Mouse (Mus musculus) midbrain, postnatal 0 days (tissue): ENCODE results near the gene Gh. TPM values are rescaled to one million over a fixed set of nuclear protein-coding genes. Genes with fewer than 3 reads are reported as not detected.
A peak's percentile ranks its signal among the peaks of the same experiment; 100 is the strongest.
"Not testable (repeated sequence)": the region's sequence is repeated elsewhere in the genome, so short reads cannot be mapped to it uniquely, and the experiment has no call there.

Experiments used
- ATAC-seq: fragments of 200-750 bp; cut with Nextera tagmentation; 2 replicates; pipeline ENCODE4 v1.8.0; 2017; ENCODE audit warnings: moderate number of reproducible peaks, mild to moderate bottlenecking, moderate TSS enrichment, moderate library complexity; ENCODE audit not compliant: low FRiP score
- DNase-seq: peaks from one replicate; pipeline ENCODE4 v3.0.0-alpha.2; 2015; ENCODE audit warnings: low spot score
- H3K27ac ChIP-seq: fragments of 300-500 bp; sonication (generic); 2 replicates; pipeline ENCODE4 v1.5.1; 2014; ENCODE audit warnings: low read depth, mild to moderate bottlenecking, low read length, mixed read lengths
- H3K27me3 ChIP-seq: fragments of 300-500 bp; sonication (generic); 2 replicates; pipeline ENCODE4 v1.6.1; 2014; ENCODE audit warnings: low read length, control low read depth, mixed read lengths; ENCODE audit not compliant: insufficient read depth
- H3K36me3 ChIP-seq: fragments of 300-500 bp; sonication (generic); 2 replicates; pipeline ENCODE4 v1.6.1; 2014; ENCODE audit warnings: low read length, control low read depth, mixed read lengths; ENCODE audit not compliant: insufficient read depth
- H3K4me1 ChIP-seq: fragments of 300-500 bp; sonication (generic); 2 replicates; pipeline ENCODE4 v1.6.1; 2014; ENCODE audit warnings: mild to moderate bottlenecking, control low read depth, antibody characterized with exemption, low read length, mixed read lengths; ENCODE audit not compliant: insufficient read depth
- H3K4me2 ChIP-seq: fragments of 300-500 bp; sonication (generic); 2 replicates; pipeline ENCODE4 v1.6.1; 2014; ENCODE audit warnings: low read depth, mild to moderate bottlenecking, low read length, mixed read lengths; ENCODE audit not compliant: poor library complexity, severe bottlenecking
- H3K4me3 ChIP-seq: fragments of 300-500 bp; sonication (generic); 2 replicates; pipeline ENCODE4 v1.5.1; 2014; ENCODE audit warnings: low read depth, mild to moderate bottlenecking, low read length, moderate library complexity
- H3K9ac ChIP-seq: fragments of 300-500 bp; sonication (generic); replicated peaks from 2 replicates; pipeline ENCODE4 v1.6.1; 2014; ENCODE audit warnings: mild to moderate bottlenecking, low read length, moderate library complexity, mixed read lengths; ENCODE audit not compliant: poor library complexity, severe bottlenecking
- H3K9me3 ChIP-seq: fragments of 300-500 bp; sonication (generic); 2 replicates; pipeline ENCODE4 v1.6.1; 2016; ENCODE audit warnings: low read length, control low read depth
- CTCF ChIP-seq: IDR thresholded peaks from 2 replicates; pipeline ENCODE4 v1.5.1; 2016; ENCODE audit warnings: antibody characterized with exemption, mild to moderate bottlenecking
- WGBS: fragments of 180-500 bp; shearing (Covaris S2); extraction: QIAGEN DNeasy Blood & Tissue Kit; methylation state at CpG from one replicate; pipeline ENCODE4 v1.1.7; 2014; 5-methylcytosine and 5-hydroxymethylcytosine counted together
- polyA plus RNA-seq: library from polyadenylated mRNA; unstranded; fragments of >200 nt; fragmentation: Nextera tagmentation; extraction: Ambion mirVana; gene quantifications from 2 replicates; pipeline ENCODE4 v1.2.1, GENCODE M21; 2015
- total RNA-seq: library from RNA; depleted of rRNA; stranded (reverse); fragments of >200 nt; gene quantifications from 2 replicates; pipeline ENCODE4 v1.2.3, GENCODE M21; 2014; rRNA removed

The Gh gene
- total RNA-seq (1.3 TPM in 1 of 2 replicates, not detected in the other), polyA plus RNA-seq (not detected in 2 replicates)

DNA sequence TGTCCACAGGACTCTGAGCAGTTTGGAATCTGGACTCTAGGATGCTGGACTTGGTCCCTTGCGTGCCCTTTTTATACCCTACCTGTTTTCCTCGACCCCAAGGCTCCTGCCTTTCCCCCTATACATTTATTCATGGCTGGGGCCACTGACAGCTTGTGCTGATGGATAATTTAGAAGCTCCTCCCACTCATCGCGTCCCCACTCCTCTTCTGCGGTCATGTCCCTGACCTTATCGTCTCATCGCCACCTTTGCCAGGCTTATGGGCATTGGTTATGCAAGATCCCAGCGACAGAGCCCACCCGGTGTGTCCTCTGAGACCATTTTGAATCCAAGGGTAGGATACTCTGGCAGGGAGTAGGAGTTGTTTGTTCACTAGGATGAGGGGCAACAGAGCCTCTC lies at the start of gene Gh:
TSS of gene Gh (minus strand) at position 101 of the 400 bp plus-strand sequence.
- H3K27ac ChIP-seq: no peak within 1 kb of the TSS
- H3K9ac ChIP-seq: no peak within 1 kb of the TSS
- H3K27me3 ChIP-seq: no peaks in the 10 kb centered on the region
- no peak within 1 kb of the TSS for H3K4me2 ChIP-seq
- no peaks in the 10 kb centered on the region for H3K9me3 ChIP-seq
- ATAC-seq: no peak
- TF ChIP-seq CTCF: no peak
- no peaks in the 10 kb centered on the region for H3K4me1 ChIP-seq
- DNase-seq: no peak
- WGBS: 81% methylated on average over 9 of the region's 9 CpGs
- no peaks in the 10 kb centered on the region for H3K36me3 ChIP-seq
- H3K4me3 ChIP-seq: no peak within 1 kb of the TSS

DNA sequence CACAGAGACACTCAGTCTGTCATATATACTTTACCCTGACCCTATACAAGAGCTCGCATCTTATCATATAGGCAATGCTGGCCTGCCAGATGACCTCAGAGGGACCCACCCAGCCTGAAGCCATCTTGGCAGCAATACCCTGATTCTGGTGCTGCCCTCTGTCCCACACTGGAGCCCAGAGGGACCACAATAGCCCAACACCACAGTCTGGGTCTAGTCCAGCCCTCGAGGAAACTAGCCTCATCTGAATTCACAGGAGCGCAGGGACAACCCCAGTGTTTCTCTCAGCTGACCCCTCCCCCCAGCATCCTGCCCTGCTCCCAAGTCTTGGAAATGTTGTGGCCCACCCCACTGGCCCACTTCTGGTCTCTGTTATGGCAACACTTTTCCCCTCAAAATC lies 49.6 kb upstream of the Gh start:
- Histone ChIP-seq H3K36me3 (no peaks in the 10 kb centered on the region), H3K4me2 (no peak overlapping the region), H3K27me3 (no peaks in the 10 kb centered on the region), H3K9ac (no peak overlapping the region), H3K4me3 (no peak overlapping the region), H3K9me3 (no peaks in the 10 kb centered on the region), H3K27ac (no peak overlapping the region), H3K4me1 (no peaks in the 10 kb centered on the region)
- 66% methylated on average over 3 of the region's 3 CpGs for WGBS
- ATAC-seq (no peak), DNase-seq (peak; percentile 14)
- TF ChIP-seq CTCF: no peak

GRCm38 (mm10) chr11:106350853-106351252 lies 49.2 kb upstream of the Gh start:
- Histone ChIP-seq H3K9ac (no peak overlapping the region), H3K9me3 (no peaks in the 10 kb centered on the region), H3K27ac (no peak overlapping the region), H3K4me1 (no peaks in the 10 kb centered on the region), H3K36me3 (no peaks in the 10 kb centered on the region), H3K27me3 (no peaks in the 10 kb centered on the region), H3K4me3 (no peak overlapping the region), H3K4me2 (no peak overlapping the region)
- DNase-seq (no peak), ATAC-seq (no peak)
- WGBS: 61% methylated on average over 5 of the region's 5 CpGs
- TF ChIP-seq CTCF: no peak

GRCm38 (mm10) chr11:106349772-106350171 lies 48.1 kb upstream of the Gh start:
- DNase-seq (no peak), ATAC-seq (no peak)
- no peaks in the 10 kb centered on the region for H3K36me3 ChIP-seq
- no peak overlapping the region for H3K27ac ChIP-seq
- WGBS: 91% methylated on average over 6 of the region's 6 CpGs
- no peaks in the 10 kb centered on the region for H3K9me3 ChIP-seq
- no peak overlapping the region for H3K4me3 ChIP-seq
- TF ChIP-seq CTCF: no peak
- H3K4me2 ChIP-seq: no peak overlapping the region
- no peaks in the 10 kb centered on the region for H3K4me1 ChIP-seq
- no peaks in the 10 kb centered on the region for H3K27me3 ChIP-seq
- H3K9ac ChIP-seq: no peak overlapping the region

- ATAC-seq (no peak), DNase-seq (no peak)
- no peak overlapping the region for H3K4me3 ChIP-seq
- no peaks in the 10 kb centered on the region for H3K36me3 ChIP-seq
- no peaks in the 10 kb centered on the region for H3K4me1 ChIP-seq
- no peaks in the 10 kb centered on the region for H3K27me3 ChIP-seq
- H3K4me2 ChIP-seq: no peak overlapping the region
- no peak overlapping the region for H3K9ac ChIP-seq
- no peaks in the 10 kb centered on the region for H3K9me3 ChIP-seq
- H3K27ac ChIP-seq: no peak overlapping the region
- no peak for TF ChIP-seq CTCF
- WGBS: 32% methylated on average over 6 of the region's 6 CpGs
These were observed 43.2 kb upstream of the Gh start for GRCm38 (mm10) chr11:106344910-106345309.

DNA sequence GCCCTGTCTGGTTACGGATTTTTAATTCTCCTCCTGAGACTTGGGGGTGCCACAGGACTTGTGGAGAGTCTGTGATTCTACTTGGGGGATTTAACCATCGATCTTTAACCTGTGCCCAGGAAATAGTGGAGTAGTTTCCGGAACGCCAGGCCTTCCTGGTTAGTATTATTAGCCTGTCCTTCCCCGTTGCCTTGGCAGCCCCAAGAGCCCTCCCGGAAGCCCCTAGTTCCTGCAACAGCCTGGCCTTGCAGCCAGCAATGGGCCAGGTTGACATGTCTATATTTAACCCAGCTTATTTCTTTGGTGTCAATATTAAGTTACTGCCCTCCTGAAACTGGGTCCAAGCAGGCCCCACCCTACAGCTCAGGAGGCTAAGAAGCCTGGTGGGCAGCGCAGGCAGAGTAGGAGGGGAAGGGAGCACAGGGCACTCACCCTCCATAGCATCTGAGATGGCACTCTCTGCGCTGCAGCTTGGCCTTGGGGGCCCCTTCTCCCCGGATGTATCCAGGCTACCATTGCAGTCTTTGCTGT lies 39.4 kb upstream of the Gh start:
- WGBS: 84% methylated on average over 9 of the region's 9 CpGs
- no peak overlapping the region for H3K4me2 ChIP-seq
- no peaks in the 10 kb centered on the region for H3K27me3 ChIP-seq
- no peak overlapping the region for H3K27ac ChIP-seq
- DNase-seq (no peak), ATAC-seq (no peak)
- no peaks in the 10 kb centered on the region for H3K36me3 ChIP-seq
- no peaks in the 10 kb centered on the region for H3K4me1 ChIP-seq
- H3K4me3 ChIP-seq: no peak overlapping the region
- no peak for TF ChIP-seq CTCF
- no peaks in the 10 kb centered on the region for H3K9me3 ChIP-seq
- no peak overlapping the region for H3K9ac ChIP-seq

GRCm38 (mm10) chr11:106339323-106339722 lies 37.7 kb upstream of the Gh start:
- H3K27ac ChIP-seq, H3K9me3 ChIP-seq: not testable (repeated sequence)
- 90% methylated on average over 4 of the region's 4 CpGs for WGBS

More at GRCm38 (mm10) chr11:106339323-106339722, 37.7 kb upstream of the Gh start:
- H3K4me2 ChIP-seq, H3K27me3 ChIP-seq, H3K36me3 ChIP-seq, ATAC-seq, H3K9ac ChIP-seq, DNase-seq, H3K4me1 ChIP-seq, H3K4me3 ChIP-seq: not testable (repeated sequence)
